Mouse (Mus musculus): ENCODE measurements around the gene 1700056E22Rik.

- TF ChIP-seq ZMIZ1 (IDR thresholded peaks at IDR 0.05; ENCODE audit: low read depth, low read length) (no peak), ELF1 (IDR thresholded peaks at IDR 0.05; ENCODE audit: low read depth, low read length) (no peak), CTCF (IDR thresholded peaks at IDR 0.05 in 2 of 3, conservative IDR thresholded peaks at IDR 0.05 in 1 of 3; ENCODE audit: control insufficient read depth in 1 of 3, insufficient read depth in 1 of 3, low read depth in 2 of 3, low read length in 3 of 3, poor library complexity in 1 of 3, severe bottlenecking in 1 of 3) (no peak), TAL1 (IDR thresholded peaks at IDR 0.05; ENCODE audit: low read length) (no peak), POLR2AphosphoS5 (IDR thresholded peaks at IDR 0.05; ENCODE audit: borderline replicate concordance, low read depth, low read length) (no peak), ZNF384 (IDR thresholded peaks at IDR 0.05; ENCODE audit: low read depth, low read length) (no peak), EP300 (IDR thresholded peaks at IDR 0.05; ENCODE audit: low read depth in 1 of 2, low read length in 2 of 2) (no peak), CHD2 (IDR thresholded peaks at IDR 0.05; ENCODE audit: low read length) (no peak), POLR2A (IDR thresholded peaks at IDR 0.05; ENCODE audit: control insufficient read depth in 1 of 2, insufficient read depth in 1 of 2, low read depth in 1 of 2, low read length in 2 of 2, poor library complexity in 1 of 2) (no peak), UBTF (IDR thresholded peaks at IDR 0.05; ENCODE audit: borderline replicate concordance, insufficient read depth, low read depth, low read length) (no peak), SIN3A (IDR thresholded peaks at IDR 0.05; ENCODE audit: low read length) (no peak), BHLHE40 (IDR thresholded peaks at IDR 0.05; ENCODE audit: borderline replicate concordance, low read depth, low read length) (no peak), SMC3 (IDR thresholded peaks at IDR 0.05; ENCODE audit: low read depth, low read length) (no peak)
Observed at GRCm38 (mm10) chr1:184076756-184077155, 42.7 kb upstream of the 1700056E22Rik start.
